Mouse (Mus musculus): ENCODE measurements at regions not wholly inside any gene's neighbourhood (a gene's known extent, or its start where the extent isn't known, plus 50 kb on each side); places are given as distances from the start of the nearest gene placed in this dataset.
A peak's percentile ranks its signal among the peaks of the same experiment; 100 is the strongest.

DNA sequence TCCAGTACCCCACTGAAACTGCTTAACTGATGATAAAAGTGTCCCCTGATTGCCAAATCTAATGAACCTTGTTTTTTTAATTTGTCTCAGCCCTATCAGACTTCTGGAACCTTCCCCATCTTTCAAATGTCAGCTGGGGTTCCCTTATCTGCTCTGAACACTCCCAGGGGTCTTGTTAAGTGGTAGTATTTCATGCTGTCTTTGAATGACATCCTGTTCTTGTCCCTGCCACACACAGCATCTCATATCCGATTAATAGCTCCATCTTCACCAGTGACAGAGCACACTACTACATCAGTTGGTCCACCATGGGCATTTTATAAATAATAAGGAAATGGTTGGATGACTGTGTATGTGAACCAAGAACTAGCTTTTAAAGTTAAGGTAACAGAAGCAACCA lies 56.6 kb upstream of the Sfrp2 start:
- H3K27ac ChIP-seq (replicated peaks; ENCODE audit: insufficient read depth, low read depth, low read length): no peak overlapping the region
- no peaks in the 10 kb centered on the region for H3K79me2 ChIP-seq (ENCODE audit: control insufficient read depth, insufficient read depth, low read length)
- no peaks in the 10 kb centered on the region for H3K27me3 ChIP-seq (ENCODE audit: control insufficient read depth, insufficient read depth, low read length)
- no peaks in the 10 kb centered on the region for H3K4me1 ChIP-seq (ENCODE audit: control insufficient read depth, insufficient read depth, low read length)
- TF ChIP-seq POLR2A (IDR thresholded peaks at IDR 0.05; ENCODE audit: extremely low read depth, insufficient read depth, low read length): no peak
- TF ChIP-seq CTCF (IDR thresholded peaks at IDR 0.05; ENCODE audit: low read depth, low read length): no peak
- no peak overlapping the region for H3K9ac ChIP-seq (ENCODE audit: low read depth, low read length)
- H3K4me3 ChIP-seq (ENCODE audit: insufficient read depth, low read depth, low read length): no peak overlapping the region
- 67% methylated on average over 1 of the region's 1 CpGs for WGBS
- no peaks in the 10 kb centered on the region for H3K36me3 ChIP-seq (ENCODE audit: control insufficient read depth, insufficient read depth, low read length)
- no peak for DNase-seq (ENCODE audit: extremely low read depth, low read depth, low spot score)

DNA sequence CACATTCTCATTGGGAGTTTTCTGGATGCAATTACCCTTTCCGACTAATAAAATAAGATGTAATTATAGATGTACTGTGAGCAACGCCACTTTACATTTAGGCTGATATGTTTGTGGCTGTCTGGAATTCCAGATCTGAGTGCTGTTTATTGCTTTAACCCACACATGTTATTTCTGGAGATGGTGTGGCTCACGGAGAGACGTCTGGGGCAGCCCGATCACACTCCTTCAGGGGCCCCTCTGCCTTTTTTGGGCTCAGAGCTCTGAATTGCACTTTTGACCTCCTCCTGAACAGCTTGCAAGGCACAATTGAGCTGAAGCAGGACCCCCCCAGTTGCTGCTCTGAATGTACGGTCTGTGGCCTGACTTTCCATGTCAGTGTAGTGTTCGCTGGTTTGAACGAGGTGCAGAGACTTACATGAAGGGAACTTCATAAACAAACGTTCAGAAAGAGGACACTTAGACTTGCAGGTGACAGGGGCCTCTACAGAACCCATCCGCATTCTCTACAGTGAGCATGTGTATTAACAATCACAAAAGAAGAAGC lies 55.1 kb upstream of the Sfrp2 start:
- Histone ChIP-seq H3K27ac (replicated peaks; ENCODE audit: insufficient read depth, low read depth, low read length) (no peak overlapping the region), H3K79me2 (ENCODE audit: control insufficient read depth, insufficient read depth, low read length) (no peaks in the 10 kb centered on the region), H3K9ac (ENCODE audit: low read depth, low read length) (no peak overlapping the region), H3K4me3 (ENCODE audit: insufficient read depth, low read depth, low read length) (no peak overlapping the region), H3K27me3 (ENCODE audit: control insufficient read depth, insufficient read depth, low read length) (no peaks in the 10 kb centered on the region), H3K36me3 (ENCODE audit: control insufficient read depth, insufficient read depth, low read length) (no peaks in the 10 kb centered on the region), H3K4me1 (ENCODE audit: control insufficient read depth, insufficient read depth, low read length) (no peaks in the 10 kb centered on the region)
- TF ChIP-seq CTCF (IDR thresholded peaks at IDR 0.05; ENCODE audit: low read depth, low read length) (no peak), POLR2A (IDR thresholded peaks at IDR 0.05; ENCODE audit: extremely low read depth, insufficient read depth, low read length) (no peak)
- DNase-seq (ENCODE audit: extremely low read depth, low read depth, low spot score): no peak
- WGBS: 84% methylated on average over 10 of the region's 10 CpGs

DNA sequence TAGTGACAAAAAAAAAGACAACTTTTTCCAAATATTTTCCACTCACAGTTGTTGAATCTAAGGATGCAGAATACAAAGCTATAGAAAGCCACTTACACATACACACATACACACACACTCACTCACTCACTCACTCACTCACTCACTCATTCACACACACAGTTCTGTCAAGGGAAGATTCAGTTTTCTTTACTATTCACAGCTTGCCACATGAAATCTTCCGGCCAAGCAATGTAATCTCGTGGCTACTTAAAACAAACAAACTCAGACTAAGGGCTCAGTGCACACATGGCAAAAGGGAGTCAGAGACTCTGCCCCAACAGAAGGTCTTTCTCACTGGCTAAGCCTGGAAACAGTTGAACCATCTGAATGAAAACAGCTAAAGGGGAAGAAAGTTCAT lies 53.8 kb upstream of the Sfrp2 start:
- no peak for DNase-seq (ENCODE audit: extremely low read depth, low read depth, low spot score)
- Histone ChIP-seq H3K4me1 (ENCODE audit: control insufficient read depth, insufficient read depth, low read length) (no peaks in the 10 kb centered on the region), H3K27ac (replicated peaks; ENCODE audit: insufficient read depth, low read depth, low read length) (no peak overlapping the region), H3K79me2 (ENCODE audit: control insufficient read depth, insufficient read depth, low read length) (no peaks in the 10 kb centered on the region), H3K4me3 (ENCODE audit: insufficient read depth, low read depth, low read length) (no peak overlapping the region), H3K36me3 (ENCODE audit: control insufficient read depth, insufficient read depth, low read length) (no peaks in the 10 kb centered on the region), H3K9ac (ENCODE audit: low read depth, low read length) (no peak overlapping the region), H3K27me3 (ENCODE audit: control insufficient read depth, insufficient read depth, low read length) (no peaks in the 10 kb centered on the region)
- no peak for TF ChIP-seq CTCF (IDR thresholded peaks at IDR 0.05; ENCODE audit: low read depth, low read length)
- no peak for TF ChIP-seq POLR2A (IDR thresholded peaks at IDR 0.05; ENCODE audit: extremely low read depth, insufficient read depth, low read length)
- 32% methylated on average over 2 of the region's 2 CpGs for WGBS

DNA sequence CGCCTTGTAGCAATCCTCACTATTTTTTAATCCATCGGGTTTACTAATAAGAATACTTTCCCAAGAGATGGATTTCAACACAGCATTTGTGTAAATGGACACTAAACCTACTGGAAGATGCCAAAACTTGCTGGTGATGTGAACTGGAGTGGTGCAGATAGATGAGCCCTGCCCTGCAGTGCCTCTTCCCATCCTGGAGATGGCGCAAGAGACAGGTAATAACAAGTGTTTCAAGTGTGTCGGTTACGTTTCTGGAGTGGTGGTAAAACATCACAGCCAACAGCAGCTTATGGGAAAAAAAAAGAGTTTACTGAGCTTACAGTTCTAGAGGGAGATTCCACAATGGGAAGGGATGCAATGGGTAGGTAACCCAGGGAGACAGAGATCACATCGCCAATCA lies 51.5 kb upstream of the Sfrp2 start:
- H3K27ac ChIP-seq (replicated peaks; ENCODE audit: insufficient read depth, low read depth, low read length): no peak overlapping the region
- no peaks in the 10 kb centered on the region for H3K79me2 ChIP-seq (ENCODE audit: control insufficient read depth, insufficient read depth, low read length)
- no peaks in the 10 kb centered on the region for H3K4me1 ChIP-seq (ENCODE audit: control insufficient read depth, insufficient read depth, low read length)
- no peak overlapping the region for H3K4me3 ChIP-seq (ENCODE audit: insufficient read depth, low read depth, low read length)
- TF ChIP-seq POLR2A (IDR thresholded peaks at IDR 0.05; ENCODE audit: extremely low read depth, insufficient read depth, low read length) (no peak), CTCF (IDR thresholded peaks at IDR 0.05; ENCODE audit: low read depth, low read length) (peak; percentile 52; the same call in 1 of the 2 replicates)
- H3K27me3 ChIP-seq (ENCODE audit: control insufficient read depth, insufficient read depth, low read length): no peaks in the 10 kb centered on the region
- no peak overlapping the region for H3K9ac ChIP-seq (ENCODE audit: low read depth, low read length)
- WGBS: 52% methylated on average over 6 of the region's 6 CpGs
- no peaks in the 10 kb centered on the region for H3K36me3 ChIP-seq (ENCODE audit: control insufficient read depth, insufficient read depth, low read length)
- peak; percentile 15 for DNase-seq (ENCODE audit: extremely low read depth, low read depth, low spot score)
